Mouse (Mus musculus) adrenal gland, postnatal 36 days (tissue): ENCODE data around the gene Hnf1b. TPM values are rescaled to one million over a fixed set of nuclear protein-coding genes. Genes with fewer than 3 reads are reported as not detected.

Experiments
- DNase-seq, 2 experiments: peaks; one replicate each; pipeline ENCODE4 v3.0.0; 2021; ENCODE audit warnings: mixed read lengths in 1 of 2
- long read RNA-seq, 2 experiments: library from polyadenylated mRNA; stranded (forward); transcript quantifications; one replicate each; pipeline ENCODE4 v2.0.0; 2021; ENCODE audit warnings: borderline sequencing depth in 2 of 2
- total RNA-seq, 2 experiments: library from RNA; stranded (reverse); gene quantifications; 2 replicates each; pipeline ENCODE4 v1.2.3; 2021

Hnf1b gene
- not detected for total RNA-seq
- long read RNA-seq, experiment 1, partial matches to known transcripts = 0 of 1 reads
- long read RNA-seq, experiment 1, other reads (novel, unspliced or antisense) = 1 of 1 reads
- long read RNA-seq, experiment 2 = 0 reads

- DNase-seq = no peak
Measured at GRCm38 (mm10) chr11:83849529-83850335, at the start of gene Hnf1b. TSS of gene Hnf1b (plus strand) at chr11:83850063.

- peak; percentile 23 to 50 for DNase-seq
Measured at GRCm38 (mm10) chr11:83802166-83802565, 47.7 kb upstream of the Hnf1b start.

GRCm38 (mm10) chr11:83802581-83802980 is 47.3 kb upstream of the Hnf1b start:
- no peak for DNase-seq

GRCm38 (mm10) chr11:83810441-83810840 is 39.4 kb upstream of the Hnf1b start:
- DNase-seq = no peak

- DNase-seq = no peak
Measured at GRCm38 (mm10) chr11:83815191-83815590, 34.7 kb upstream of the Hnf1b start.

- DNase-seq = peak; percentile 61 to 70
Measured at GRCm38 (mm10) chr11:83815628-83816027, 34.2 kb upstream of the Hnf1b start.

- no peak for DNase-seq
Measured at GRCm38 (mm10) chr11:83817048-83817447, 32.8 kb upstream of the Hnf1b start.

GRCm38 (mm10) chr11:83817994-83818393 is 31.9 kb upstream of the Hnf1b start:
- DNase-seq = no peak

GRCm38 (mm10) chr11:83818591-83819127 is 31.2 kb upstream of the Hnf1b start:
- no peak for DNase-seq

- peak in 1 of 2 experiments; percentile 15 for DNase-seq
Measured at GRCm38 (mm10) chr11:83819806-83820483, 29.9 kb upstream of the Hnf1b start.

- no peak for DNase-seq
Measured at GRCm38 (mm10) chr11:83826142-83826541, 23.7 kb upstream of the Hnf1b start.

GRCm38 (mm10) chr11:83828553-83829142 is 21.2 kb upstream of the Hnf1b start:
- DNase-seq = no peak

GRCm38 (mm10) chr11:83832389-83832788 is 17.5 kb upstream of the Hnf1b start:
- DNase-seq = peak; percentile 41 to 67

- no peak for DNase-seq
Measured at GRCm38 (mm10) chr11:83833517-83833916, 16.3 kb upstream of the Hnf1b start.

GRCm38 (mm10) chr11:83833959-83834496 is 15.8 kb upstream of the Hnf1b start:
- DNase-seq = peak; percentile 27 to 40

- no peak for DNase-seq
Measured at GRCm38 (mm10) chr11:83839451-83839850, 10.4 kb upstream of the Hnf1b start.

- DNase-seq = no peak
Measured at GRCm38 (mm10) chr11:83843534-83843933, 6.3 kb upstream of the Hnf1b start.

GRCm38 (mm10) chr11:83850586-83851272 is 866 bp downstream of the Hnf1b start:
- no peak for DNase-seq

GRCm38 (mm10) chr11:83851273-83852015 is 1.6 kb downstream of the Hnf1b start:
- DNase-seq = no peak

GRCm38 (mm10) chr11:83852016-83852355 is 2.1 kb downstream of the Hnf1b start:
- no peak for DNase-seq
